Mouse (Mus musculus) midbrain, embryonic 15.5 days (tissue): ENCODE measurements around the gene Cav2. TPM values are rescaled to one million over a fixed set of nuclear protein-coding genes. Genes with fewer than 3 reads are reported as not detected.

Experiments
- ATAC-seq: fragments of 200-750 bp; cut with Nextera tagmentation; replicated peaks from 2 replicates; pipeline ENCODE4 v1.8.0; 2017; ENCODE audit warnings: moderate TSS enrichment
- H3K27ac ChIP-seq: fragments of 300-500 bp; sonication (generic); 2 replicates; pipeline ENCODE4 v1.5.1; 2015; ENCODE audit warnings: mild to moderate bottlenecking, inconsistent platforms
- H3K27me3 ChIP-seq: fragments of 300-500 bp; sonication (generic); replicated peaks from 2 replicates; pipeline ENCODE4 v1.6.1; 2015; ENCODE audit warnings: inconsistent platforms
- H3K36me3 ChIP-seq: fragments of 300-500 bp; sonication (generic); replicated peaks from 2 replicates; pipeline ENCODE4 v1.6.1; 2015; ENCODE audit warnings: inconsistent platforms
- H3K4me1 ChIP-seq: fragments of 300-500 bp; sonication (generic); 2 replicates; pipeline ENCODE4 v1.6.1; 2015; ENCODE audit warnings: inconsistent platforms
- H3K4me2 ChIP-seq: fragments of 300-500 bp; sonication (generic); 2 replicates; pipeline ENCODE4 v1.6.1; 2015; ENCODE audit warnings: inconsistent platforms, mild to moderate bottlenecking, moderate library complexity
- H3K4me3 ChIP-seq: fragments of 300-500 bp; sonication (generic); 2 replicates; pipeline ENCODE4 v1.5.1; 2015; ENCODE audit warnings: mild to moderate bottlenecking, inconsistent platforms
- H3K9ac ChIP-seq: fragments of 300-500 bp; sonication (generic); 2 replicates; pipeline ENCODE4 v1.6.1; 2015; ENCODE audit warnings: mild to moderate bottlenecking, inconsistent platforms
- H3K9me3 ChIP-seq: fragments of 300-500 bp; sonication (generic); 2 replicates; pipeline ENCODE4 v1.6.1; 2016; ENCODE audit warnings: inconsistent platforms
- WGBS: fragments of 180-500 bp; shearing (Covaris S2); methylation state at CpG from one replicate; pipeline ENCODE4 v1.1.7; 2015; ENCODE audit warnings: mixed read lengths; 5-methylcytosine and 5-hydroxymethylcytosine counted together
- polyA plus RNA-seq: library from polyadenylated mRNA; unstranded; fragments of >200 nt; fragmentation: Nextera tagmentation; extraction: Ambion mirVana; gene quantifications from 2 replicates; pipeline ENCODE4 v1.2.1, GENCODE M21; 2015

Gene Cav2
- polyA plus RNA-seq, 1 experiment from 2014 or later: 12.0 TPM

DNA sequence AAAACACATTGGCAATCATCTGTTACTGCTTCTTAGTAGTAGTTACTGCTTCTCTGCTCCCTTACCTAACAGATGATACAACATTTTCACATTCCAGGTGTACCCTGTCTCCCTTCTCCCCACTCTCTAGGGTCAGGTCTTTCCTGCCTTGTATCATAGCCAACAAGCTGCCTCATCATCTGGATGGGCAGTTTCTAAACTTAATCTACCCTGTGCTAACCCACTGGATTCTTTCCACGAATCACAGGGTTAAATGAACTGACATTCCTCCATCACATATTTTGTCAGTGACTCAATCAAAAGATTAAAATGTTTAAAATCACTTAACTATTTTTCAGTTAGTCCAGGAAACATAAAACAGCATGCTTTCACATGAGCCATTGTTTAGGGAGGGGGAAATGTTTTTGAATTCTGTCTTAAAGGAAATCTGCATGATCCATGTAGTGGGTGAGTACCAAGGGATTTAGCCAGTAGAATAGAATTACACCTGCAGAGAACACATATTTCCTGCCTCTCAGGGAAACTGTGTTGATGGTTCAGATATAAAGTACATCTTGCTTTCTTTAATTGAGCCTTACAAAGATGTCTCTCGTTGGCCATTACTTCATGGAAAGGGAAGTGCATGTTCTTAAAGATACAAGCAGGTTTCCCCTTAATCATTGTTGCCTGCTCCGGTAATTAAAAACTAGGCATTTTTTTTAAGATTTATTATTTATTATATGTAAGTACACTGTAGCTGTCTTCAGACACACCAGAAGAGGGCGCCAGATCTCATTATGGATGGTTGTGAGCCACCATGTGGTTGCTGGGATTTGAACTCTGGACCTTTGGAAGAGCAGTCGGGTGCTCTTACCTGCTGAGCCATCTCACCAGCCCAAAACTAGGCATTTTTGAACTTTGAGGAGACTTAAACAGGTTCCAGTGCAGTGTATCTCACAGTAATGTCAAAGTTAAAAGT is 34.0 kb downstream of the Cav2 start:
- ATAC-seq: no peak
- Histone ChIP-seq H3K4me1 (no peaks in the 10 kb centered on the region), H3K9me3 (no peaks in the 10 kb centered on the region), H3K27me3 (no peaks in the 10 kb centered on the region), H3K4me2 (no peak overlapping the region), H3K9ac (no peak overlapping the region), H3K36me3 (no peaks in the 10 kb centered on the region), H3K4me3 (no peak overlapping the region), H3K27ac (no peak overlapping the region)
- WGBS: 87% methylated on average over 5 of the region's 5 CpGs

DNA sequence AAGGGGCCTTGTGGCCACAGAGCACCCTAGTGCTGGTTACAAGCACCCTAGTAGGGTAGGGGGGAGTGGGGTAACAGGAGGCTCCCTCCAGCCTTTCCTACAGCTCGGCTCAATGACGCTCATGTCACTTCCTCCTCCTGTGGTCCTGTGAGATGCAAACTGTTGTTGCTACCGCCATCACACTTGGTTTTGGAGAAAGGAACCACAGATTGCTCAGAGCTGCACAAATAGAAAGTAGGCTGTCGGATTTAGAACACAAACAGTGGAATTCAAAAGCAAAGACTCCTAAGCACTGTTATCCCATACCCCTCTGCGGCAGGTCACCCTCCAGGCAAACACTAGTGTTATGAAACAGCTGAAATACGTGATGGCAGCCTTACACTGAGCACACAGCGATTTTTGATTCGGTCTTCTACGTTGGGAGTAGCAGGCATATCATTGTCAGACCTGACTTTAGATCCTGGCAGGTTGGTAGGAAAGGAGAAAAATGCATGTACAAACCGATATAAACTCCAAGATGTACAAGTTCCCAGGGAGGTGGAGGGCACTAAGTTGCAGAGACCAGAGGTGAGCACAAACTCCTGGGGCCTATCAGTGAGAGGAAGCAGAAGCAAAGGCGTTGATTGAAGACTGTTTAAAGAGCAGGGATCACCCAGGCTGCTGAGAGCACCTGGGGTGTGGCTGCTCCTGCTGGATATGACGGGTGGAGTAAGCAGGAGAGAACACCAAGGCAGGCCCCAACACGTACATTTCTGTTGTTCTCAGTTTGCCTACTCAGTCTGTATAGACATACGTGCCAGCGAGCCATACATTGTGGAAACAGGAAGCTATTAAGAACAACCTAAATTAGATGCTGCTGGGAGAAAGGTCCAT is 35.5 kb downstream of the Cav2 start:
- Histone ChIP-seq H3K4me3 (no peak overlapping the region), H3K27me3 (no peaks in the 10 kb centered on the region), H3K27ac (no peak overlapping the region), H3K36me3 (no peaks in the 10 kb centered on the region), H3K4me1 (no peaks in the 10 kb centered on the region), H3K9ac (no peak overlapping the region), H3K9me3 (no peaks in the 10 kb centered on the region), H3K4me2 (no peak overlapping the region)
- 76% methylated on average over 15 of the region's 15 CpGs for WGBS
- ATAC-seq: no peak

DNA sequence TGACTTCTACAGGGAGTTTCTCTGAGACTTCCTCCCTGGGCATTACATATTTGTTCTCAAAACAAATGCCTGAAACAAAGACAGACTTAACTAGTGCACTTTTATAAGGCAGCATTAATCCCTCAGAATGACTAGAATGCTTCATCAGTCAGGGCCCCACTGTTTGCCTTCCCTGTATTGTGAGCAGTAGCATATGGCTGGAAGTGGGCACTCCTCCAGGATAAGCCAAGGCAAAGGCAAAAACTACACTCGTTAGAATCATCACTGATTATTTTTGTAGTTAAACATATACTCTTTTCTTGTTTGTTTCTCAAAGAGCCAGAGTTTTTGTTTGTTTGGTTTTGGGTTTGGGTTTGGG is 36.2 kb downstream of the Cav2 start:
- Histone ChIP-seq H3K9me3 (no peaks in the 10 kb centered on the region), H3K4me3 (no peak overlapping the region), H3K36me3 (no peaks in the 10 kb centered on the region), H3K27ac (no peak overlapping the region), H3K9ac (no peak overlapping the region), H3K4me1 (no peaks in the 10 kb centered on the region), H3K27me3 (no peaks in the 10 kb centered on the region), H3K4me2 (no peak overlapping the region)
- ATAC-seq: no peak
- WGBS: 34% methylated on average over 1 of the region's 1 CpGs

DNA sequence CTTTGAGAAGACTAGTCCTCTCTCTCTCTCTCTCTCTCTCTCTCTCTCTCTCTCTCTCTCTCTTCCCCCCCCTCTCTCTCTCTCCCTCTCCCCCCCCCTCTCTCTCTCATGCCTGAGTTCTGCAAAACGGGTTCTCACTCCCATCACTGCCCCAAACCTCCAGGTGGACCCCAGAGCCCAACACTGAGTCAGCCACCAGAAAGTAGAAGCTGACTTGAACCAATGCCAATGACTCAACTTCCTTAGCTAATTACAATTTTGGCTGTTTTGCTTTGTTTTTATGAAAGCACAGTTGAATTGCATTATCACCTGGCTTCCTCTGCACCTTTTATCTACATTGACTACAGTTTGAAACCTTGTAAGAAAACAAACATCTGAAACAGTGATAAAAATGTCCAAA is 37.0 kb downstream of the Cav2 start:
- Histone ChIP-seq H3K4me1 (no peaks in the 10 kb centered on the region), H3K9me3 (no peaks in the 10 kb centered on the region), H3K9ac (no peak overlapping the region), H3K4me3 (no peak overlapping the region), H3K27me3 (no peaks in the 10 kb centered on the region), H3K36me3 (no peaks in the 10 kb centered on the region), H3K4me2 (no peak overlapping the region), H3K27ac (no peak overlapping the region)
- 80% methylated on average over 1 of the region's 1 CpGs for WGBS
- ATAC-seq: no peak

- H3K27me3 ChIP-seq: no peaks in the 10 kb centered on the region
- H3K36me3 ChIP-seq: no peaks in the 10 kb centered on the region
- WGBS: 86% methylated on average over 6 of the region's 6 CpGs
- H3K4me2 ChIP-seq: no peak overlapping the region
- no peak overlapping the region for H3K9ac ChIP-seq
- no peak overlapping the region for H3K4me3 ChIP-seq
- no peaks in the 10 kb centered on the region for H3K4me1 ChIP-seq
- no peak overlapping the region for H3K27ac ChIP-seq
- no peak for ATAC-seq
- H3K9me3 ChIP-seq: no peaks in the 10 kb centered on the region
Measured at GRCm38 (mm10) chr6:17321976-17322375, 41.0 kb downstream of the Cav2 start.

DNA sequence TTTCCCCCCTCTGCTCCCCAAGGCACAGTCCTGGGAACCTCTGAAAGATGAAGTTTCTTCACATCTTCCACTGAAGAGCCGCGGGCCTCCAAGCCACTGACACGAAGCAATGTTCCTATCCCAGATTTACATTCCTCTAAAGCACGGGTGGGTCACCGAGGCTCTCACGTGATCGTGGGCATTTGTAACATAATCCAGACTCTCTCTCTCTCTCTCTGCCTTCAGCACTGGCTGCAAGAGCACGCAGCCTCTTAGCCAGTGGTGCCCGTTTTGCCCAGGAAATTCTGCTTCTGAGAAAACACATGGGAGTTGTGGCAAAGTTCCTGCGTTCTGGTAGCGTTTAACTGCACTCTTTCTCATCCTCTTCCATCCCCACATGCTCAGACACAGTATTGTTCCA is 46.2 kb downstream of the Cav2 start:
- Histone ChIP-seq H3K9me3 (no peaks in the 10 kb centered on the region), H3K4me3 (no peak overlapping the region), H3K4me2 (peak overlapping the region; percentile 8; the same call in 1 of the 2 replicates), H3K27ac (no peak overlapping the region), H3K9ac (no peak overlapping the region), H3K4me1 (no peaks in the 10 kb centered on the region), H3K36me3 (no peaks in the 10 kb centered on the region), H3K27me3 (no peaks in the 10 kb centered on the region)
- ATAC-seq: no peak
- 57% methylated on average over 11 of the region's 11 CpGs for WGBS

GRCm38 (mm10) chr6:17329801-17330200 is 48.8 kb downstream of the Cav2 start:
- Histone ChIP-seq H3K9me3 (no peaks in the 10 kb centered on the region), H3K4me2 (no peak overlapping the region)
- 80% methylated on average over 3 of the region's 3 CpGs for WGBS

GRCm38 (mm10) chr6:17337724-17338123 is 56.7 kb downstream of the Cav2 start:
- H3K27me3 ChIP-seq: no peaks in the 10 kb centered on the region
- H3K4me1 ChIP-seq: no peaks in the 10 kb centered on the region
- WGBS: 91% methylated on average over 2 of the region's 2 CpGs
- no peaks in the 10 kb centered on the region for H3K36me3 ChIP-seq
- no peak overlapping the region for H3K27ac ChIP-seq
- no peak overlapping the region for H3K4me3 ChIP-seq
- no peak overlapping the region for H3K9ac ChIP-seq
- H3K9me3 ChIP-seq: no peaks in the 10 kb centered on the region
- no peak for ATAC-seq
- H3K4me2 ChIP-seq: no peak overlapping the region

More at GRCm38 (mm10) chr6:17329801-17330200, 48.8 kb downstream of the Cav2 start:
- no peak overlapping the region for H3K4me3 ChIP-seq
- no peak for ATAC-seq
- no peak overlapping the region for H3K27ac ChIP-seq
- H3K27me3 ChIP-seq: no peaks in the 10 kb centered on the region
- no peak overlapping the region for H3K9ac ChIP-seq
- H3K4me1 ChIP-seq: no peaks in the 10 kb centered on the region
- no peaks in the 10 kb centered on the region for H3K36me3 ChIP-seq

Other genes with a start within 250 kb of the Cav2 start
- gene Tes, start 216.0 kb upstream of the Cav2 start, polyA plus RNA-seq: 29.9 and 32.0 TPM in 2 replicates
- gene Cav1, start 25.1 kb downstream of the Cav2 start, polyA plus RNA-seq: 25.5 and 26.8 TPM in 2 replicates
- 0.93 and 0.99 TPM in 2 replicates for gene Met, start 182.6 kb downstream of the Cav2 start, polyA plus RNA-seq